Mouse (Mus musculus): ENCODE results near the gene Tmtc1.

GRCm38 (mm10) chr6:148241685-148242084 lies 202.5 kb downstream of the Tmtc1 start:
- TF ChIP-seq CTCF (IDR thresholded peaks at IDR 0.05): no peak
- TF ChIP-seq EP300 (IDR thresholded peaks at IDR 0.05): no peak

Data from lung, postnatal 0 days (tissue).